Mouse (Mus musculus) A20 (cell line): Measurements from ENCODE around the gene Fcho2.
"Not testable (repeated sequence)": the region's sequence is repeated elsewhere in the genome, so short reads cannot be mapped to it uniquely, and the experiment has no call there.

ENCODE experiments used
- DNase-seq: peaks from one replicate; pipeline ENCODE4 v3.0.0-alpha.2; 2011; ENCODE audit warnings: low read depth, low spot score

The Fcho2 gene

DNA sequence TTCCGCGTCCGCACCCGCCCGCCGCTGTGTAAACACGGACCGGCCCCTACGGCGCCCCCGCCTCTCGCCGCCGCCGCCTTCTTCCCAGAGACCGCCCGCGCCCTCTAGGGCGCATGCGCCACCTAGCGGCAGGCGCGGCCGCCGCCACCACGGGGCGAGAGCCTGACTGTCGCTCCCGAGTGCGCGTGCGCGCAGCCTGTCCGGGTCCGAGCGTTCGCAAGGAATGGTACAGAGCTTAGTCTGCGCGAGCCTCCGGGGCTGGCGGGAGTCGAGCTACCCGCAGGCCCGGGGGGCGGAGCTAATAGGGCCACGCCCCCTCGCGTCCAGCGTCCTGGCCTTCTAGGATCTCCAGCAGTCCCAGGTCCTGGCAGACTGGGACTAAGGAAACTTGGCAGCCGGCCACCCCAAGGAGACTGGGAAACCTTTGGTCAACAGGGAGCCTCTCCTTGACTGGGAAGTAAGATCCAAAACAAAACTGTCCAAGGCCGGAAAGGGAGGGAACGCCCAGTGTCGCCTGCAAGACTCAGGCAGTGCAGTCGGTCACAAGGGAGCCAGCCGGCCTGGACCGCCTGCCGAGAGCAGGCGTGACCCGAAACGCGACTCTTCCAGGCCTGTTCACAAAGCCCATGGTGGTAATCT lies at the start of gene Fcho2:
Fcho2 (minus strand) TSS at position 303 of the 639 bp plus-strand sequence.
- DNase-seq: peak; percentile 99

GRCm38 (mm10) chr13:98855291-98855690 lies 40.0 kb upstream of the Fcho2 start:
- DNase-seq: no peak

GRCm38 (mm10) chr13:98845794-98846193 lies 30.5 kb upstream of the Fcho2 start:
- DNase-seq: no peak

GRCm38 (mm10) chr13:98836423-98837088 lies 21.3 kb upstream of the Fcho2 start:
- DNase-seq: peak; percentile 59

DNA sequence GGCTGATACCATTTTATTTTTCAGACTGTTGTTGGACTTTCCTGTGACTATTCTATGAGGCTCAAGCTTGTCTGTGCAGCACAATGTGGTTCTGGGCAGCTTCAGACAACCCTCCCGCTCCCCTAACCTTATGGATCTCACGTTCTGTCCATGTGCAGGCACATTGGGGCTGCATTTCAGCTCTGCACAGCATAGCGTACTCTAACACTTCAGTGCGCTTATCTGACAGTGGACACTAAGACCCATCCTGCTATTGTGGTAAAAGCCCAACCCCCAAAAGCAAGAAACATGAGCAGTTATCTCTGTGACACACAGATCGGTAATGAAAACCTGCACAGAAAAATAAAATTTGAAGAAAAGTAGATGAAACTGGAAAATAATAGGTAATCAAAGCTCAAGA lies 20.5 kb upstream of the Fcho2 start:
- no peak for DNase-seq

DNA sequence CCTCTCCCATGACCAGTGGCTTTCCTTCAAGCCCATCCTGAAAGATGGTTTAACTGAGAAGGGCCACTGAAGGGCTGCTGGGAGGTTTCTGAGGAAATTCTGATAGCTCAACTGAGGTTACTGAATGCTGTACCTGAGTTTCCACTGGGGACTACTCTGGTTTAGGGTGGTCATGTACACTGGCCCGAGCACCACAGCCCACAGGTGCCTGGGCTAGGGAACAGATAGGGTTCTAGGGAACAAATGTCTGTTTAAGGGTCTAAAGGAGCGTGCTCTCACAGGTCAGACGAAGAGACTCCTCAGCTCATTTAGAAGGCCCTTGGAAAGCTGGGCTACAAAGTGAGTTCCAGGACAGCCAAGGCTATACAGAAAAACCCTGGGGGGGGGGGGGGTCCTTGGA lies 19.5 kb upstream of the Fcho2 start:
- no peak for DNase-seq

DNA sequence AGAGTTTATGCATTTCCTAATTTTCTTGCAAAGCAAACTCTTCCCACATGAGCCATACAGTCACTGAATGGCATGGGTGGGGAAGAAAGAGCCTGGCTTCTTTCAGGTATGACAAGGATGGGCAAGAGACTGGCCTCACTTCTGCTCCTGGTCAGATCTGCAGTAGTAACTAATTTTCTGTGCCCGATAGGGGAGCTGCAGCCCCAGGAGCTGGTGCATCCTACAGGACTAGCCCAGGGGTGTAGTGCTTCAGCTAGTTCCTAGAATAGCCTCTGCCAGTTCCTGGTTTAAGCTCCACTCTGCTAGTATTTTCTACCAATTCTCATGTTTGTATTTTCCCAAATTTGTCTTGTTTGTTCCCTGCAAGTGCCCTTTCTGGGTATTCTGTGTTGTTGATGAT lies 18.9 kb upstream of the Fcho2 start:
- DNase-seq: peak; percentile 27

DNA sequence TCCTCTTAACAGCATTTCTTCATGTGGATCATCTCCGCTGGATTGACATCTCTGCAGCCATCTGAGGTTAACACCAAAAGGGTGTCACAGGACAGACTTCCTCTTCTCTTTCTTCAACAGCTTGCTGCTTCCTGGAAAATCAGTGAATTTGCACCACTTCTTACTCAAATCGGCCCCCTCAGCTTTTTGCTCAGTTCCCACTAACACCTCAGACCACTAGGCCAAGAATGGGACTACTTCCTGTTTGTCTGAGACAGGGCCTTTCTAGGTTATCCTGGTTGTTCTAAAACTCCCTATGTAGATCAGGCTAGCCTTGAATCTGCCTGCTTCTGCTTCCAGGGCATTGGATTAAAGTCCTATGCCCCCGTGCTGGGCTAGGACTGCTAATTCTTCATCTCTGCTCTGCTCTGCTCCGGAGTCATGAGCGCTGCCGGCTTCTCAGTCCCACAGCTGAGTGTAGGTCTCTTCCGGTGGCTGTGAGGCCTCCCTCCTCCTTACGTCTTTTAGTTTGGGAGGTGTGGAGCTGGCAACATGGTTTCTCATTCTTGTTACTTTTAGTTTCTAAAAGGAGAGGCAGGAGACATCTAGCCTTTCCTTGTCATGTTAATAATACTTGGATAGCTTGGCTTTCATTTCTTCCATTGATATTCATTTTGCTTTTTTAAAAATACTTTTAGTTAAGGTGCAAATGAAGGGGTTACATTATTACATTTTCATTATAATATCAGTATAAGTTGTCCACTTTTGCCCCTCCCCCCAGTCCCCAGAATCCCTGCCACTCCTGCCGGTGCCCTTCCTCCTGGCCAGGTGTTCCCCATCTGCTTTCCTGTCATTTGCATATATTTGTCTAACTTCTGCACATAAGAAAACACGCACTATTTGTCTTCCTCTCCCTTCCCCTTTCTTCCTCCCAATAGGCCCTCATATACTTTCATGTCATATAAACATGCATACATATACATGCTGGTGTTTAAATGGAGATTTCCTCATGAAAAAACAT lies 17.5 kb upstream of the Fcho2 start:
- peak; percentile 73 for DNase-seq

- not testable (repeated sequence) for DNase-seq
Observed at GRCm38 (mm10) chr13:98829026-98829425, 13.8 kb upstream of the Fcho2 start.

DNA sequence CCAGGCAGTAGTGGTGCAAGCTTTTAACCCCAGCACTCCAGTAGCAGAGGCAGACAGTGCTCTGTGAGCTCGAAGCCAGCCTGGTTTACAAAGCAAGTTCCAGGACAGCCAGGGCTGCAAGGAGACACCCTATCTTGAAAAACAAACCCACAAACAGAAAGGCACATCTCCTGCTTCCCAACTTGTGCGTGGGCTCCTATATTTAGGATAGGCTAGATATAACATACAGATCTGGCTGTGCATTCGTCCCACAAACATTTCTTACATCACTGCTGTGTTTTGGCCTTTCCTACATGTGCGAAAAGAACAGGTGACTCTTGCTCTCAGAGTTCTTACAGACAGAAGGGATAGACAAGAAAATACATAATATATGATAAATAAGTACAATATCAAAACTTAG lies 10.3 kb upstream of the Fcho2 start:
- DNase-seq: no peak

- DNase-seq: no peak
Observed at GRCm38 (mm10) chr13:98819094-98819493, 3.8 kb upstream of the Fcho2 start.

- DNase-seq: no peak
Observed at GRCm38 (mm10) chr13:98818205-98818604, 3.0 kb upstream of the Fcho2 start.

DNA sequence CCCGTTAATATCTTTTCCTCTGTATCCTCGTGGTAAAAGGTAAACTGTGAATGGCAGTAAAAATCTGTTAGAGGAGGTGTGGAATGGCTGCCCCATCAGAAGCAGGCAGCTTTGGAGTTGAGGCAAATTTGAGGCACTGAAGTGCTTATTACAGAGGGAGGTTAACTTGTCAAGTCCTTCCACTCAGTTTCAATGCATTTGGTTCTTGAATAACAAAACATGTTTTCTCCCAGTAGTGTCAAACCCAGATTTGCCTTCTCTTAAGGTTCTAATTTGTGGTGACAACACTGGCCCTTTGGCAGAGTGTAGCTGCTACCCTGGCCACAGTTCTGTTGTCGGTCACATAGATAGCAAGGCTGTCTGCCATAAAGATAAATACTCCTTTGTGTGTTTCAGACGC lies 2.5 kb upstream of the Fcho2 start:
- no peak for DNase-seq

DNA sequence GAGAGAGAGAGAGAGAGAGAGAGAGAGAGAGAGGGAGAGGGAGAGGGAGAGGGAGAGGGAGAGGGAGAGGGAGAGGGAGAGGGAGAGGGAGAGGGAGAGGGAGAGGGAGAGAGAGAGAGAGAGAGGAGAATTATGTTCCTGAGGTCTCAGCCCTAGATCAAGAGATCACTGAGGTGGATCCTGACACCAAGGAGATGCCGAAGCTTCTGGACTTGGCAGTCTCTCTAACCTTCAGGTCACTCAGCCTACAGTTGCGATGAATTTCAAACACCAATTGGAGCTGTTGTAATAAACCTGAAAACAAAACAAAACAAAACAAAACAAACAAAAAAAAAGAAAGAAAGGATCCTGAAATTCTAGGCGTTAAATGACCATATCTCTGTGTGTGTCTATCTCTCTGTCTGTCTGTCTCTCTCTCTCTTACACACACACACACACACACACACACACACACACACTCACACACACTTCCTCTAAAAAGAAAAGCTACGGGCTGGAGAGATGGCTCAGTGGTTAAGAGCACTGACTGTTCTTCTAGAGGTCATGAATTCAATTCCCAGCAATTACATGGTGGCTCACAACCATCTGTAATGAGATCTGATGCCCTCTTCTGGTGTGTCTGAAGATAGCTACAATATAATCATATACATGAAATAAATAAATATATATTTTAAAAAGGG lies 1.9 kb upstream of the Fcho2 start:
- DNase-seq: not testable (repeated sequence)

DNA sequence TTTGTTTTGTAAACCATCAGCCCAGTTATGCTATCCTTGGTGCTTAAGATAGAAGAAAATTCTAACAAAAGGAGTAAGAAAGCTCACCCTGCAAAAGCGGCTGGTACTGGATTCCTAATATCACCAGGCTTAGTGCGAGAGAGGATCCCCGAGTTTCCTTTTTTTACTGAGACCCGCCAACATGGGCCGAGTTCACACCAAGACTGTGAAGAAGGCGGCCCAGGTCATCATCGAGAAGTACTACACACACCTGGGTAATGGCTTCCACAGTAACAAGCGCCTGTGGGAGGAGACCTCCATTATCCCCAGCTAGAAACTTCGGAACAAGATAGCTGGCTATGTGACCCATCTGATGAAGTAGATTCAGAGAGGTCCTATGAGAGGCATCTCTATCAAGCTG lies 1.3 kb upstream of the Fcho2 start:
- no peak for DNase-seq

DNA sequence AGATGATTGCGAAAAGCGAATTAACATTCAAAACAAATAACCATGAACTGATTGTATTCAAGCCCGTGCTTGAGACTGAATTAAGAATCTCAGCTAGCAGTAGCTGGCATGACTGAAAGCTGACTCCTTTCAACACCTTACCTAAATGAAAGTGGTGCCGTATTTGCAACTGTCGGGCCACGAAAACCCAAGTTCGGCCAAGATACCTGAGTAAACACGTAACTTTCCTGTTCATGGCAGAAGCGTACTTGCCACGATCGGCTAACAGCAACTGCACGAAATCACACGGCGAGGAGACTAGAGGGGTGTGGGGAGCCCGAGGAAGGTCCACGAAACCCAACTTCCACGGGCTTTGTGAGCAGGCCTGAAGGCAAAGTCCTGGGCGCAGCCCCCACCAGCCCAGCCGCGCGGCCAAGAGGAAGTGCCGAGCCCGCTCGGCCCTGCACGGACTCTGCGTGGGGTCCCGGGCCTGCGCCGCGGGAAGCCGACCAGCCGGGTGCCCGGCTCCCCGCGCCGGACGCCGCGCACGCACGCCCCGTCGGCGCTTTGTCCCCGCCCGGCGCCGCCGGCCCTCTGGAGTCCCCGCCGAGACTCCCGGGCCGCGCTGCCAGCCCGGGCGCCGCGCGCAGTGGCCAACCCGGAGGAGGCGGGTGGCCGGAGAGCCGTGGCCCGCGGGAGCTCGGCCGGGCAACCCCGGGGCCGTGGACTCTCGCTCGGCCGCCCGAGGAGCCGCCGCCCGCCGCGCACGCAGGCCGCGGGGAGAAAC lies 791 bp downstream of the Fcho2 start:
- peak; percentile 74 for DNase-seq

- DNase-seq: peak; percentile 58
Observed at GRCm38 (mm10) chr13:98813596-98814274, 1.5 kb downstream of the Fcho2 start.

DNA sequence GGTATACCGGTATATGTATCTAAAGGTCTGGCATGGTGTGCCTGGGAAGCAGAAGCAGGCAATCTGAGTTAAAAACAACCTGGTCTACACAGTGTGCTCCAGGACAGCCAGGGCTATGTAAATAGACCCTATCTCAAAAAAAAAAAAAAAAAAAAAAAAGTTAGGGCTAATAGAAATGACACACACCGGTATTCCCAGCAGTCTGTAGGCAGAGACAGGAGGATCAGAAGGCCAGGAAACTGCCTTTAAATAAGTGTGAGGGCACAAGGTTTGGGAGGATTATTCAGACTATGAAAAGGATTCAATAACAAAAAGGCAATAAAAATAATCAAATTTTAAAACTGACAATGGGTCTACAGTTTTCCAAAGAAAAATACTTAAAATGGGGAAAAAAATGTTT lies 2.1 kb downstream of the Fcho2 start:
- DNase-seq: no peak

DNA sequence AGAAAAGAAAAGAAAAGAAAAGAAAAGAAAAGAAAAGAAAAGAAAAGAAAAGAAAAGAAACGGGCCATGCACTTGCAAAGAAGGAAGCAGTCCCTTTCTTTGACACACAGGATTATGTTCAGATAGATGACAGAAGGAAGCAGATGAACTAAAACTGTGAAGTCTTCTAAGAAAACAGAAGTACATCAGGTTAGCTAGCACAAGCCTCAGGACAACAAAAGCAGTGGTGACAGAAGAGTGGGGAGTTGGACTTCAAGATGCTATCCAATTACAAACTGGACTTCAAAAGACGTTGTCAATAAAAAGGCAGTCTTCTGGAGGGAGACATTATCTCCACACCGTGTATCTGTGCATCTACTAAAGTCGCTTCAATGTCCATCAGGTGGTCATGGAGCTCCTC lies 3.0 kb downstream of the Fcho2 start:
- DNase-seq: peak; percentile 49

DNA sequence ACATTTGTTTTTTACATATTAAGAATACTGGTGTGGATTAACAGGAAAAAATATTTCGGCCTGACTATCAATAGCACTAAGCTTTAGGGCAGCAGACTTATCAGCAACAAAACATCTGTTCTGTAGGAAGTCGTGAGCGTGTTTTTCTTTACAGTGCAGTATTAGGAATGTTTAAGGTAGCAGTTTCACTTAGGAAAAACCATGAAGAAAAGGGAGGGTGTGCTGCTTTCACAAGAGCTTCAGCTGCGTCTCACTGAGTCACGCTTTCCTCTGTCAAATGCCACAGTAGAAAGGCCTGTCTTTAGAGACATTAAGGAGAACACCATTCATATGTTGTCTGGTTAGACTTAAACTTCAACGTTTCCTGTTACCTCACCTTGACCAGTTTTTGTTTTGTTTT lies 5.1 kb downstream of the Fcho2 start:
- DNase-seq: no peak
